In the genomic region with DNA sequence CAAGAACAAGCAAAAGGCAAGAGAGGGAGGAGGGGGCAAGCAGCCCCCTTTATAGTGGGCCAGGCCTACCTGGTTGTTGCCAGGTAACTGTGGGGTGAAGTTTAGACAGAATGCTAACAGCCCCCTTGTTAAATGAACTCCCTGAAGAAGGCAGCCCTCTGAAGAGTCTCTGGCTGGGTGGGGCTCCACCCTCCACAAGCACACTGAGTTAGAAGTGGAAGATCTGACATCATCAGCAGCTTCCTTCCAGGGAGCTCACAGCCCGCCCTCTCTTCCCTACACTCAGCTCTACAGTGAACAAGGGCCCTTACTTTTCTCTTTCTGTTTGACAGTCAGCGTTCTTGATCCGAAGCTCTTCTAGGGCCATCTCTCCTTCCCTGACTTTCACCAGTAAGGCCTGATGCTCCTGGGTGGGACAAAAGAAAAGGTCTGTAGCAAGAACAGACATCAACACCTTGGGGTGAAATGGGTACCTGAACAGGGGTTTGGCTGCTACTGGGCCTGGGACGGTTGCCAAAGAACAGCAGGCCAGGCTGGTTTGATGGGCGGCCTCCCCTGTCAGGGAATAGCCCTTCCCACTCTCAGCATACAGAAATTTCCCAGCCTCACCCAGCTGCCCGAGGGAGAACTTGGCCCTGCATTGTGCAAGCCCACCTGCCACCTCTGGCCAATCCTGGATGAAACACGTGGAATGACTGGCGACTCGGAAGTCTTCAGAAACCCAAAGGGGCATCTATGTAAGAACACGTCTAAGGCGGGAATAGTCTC, we compare ENCODE assay signal across 13 mouse cellular contexts. TPM values are rescaled to one million over a fixed set of nuclear protein-coding genes. Genes with fewer than 3 reads are reported as not detected.
DNase-seq lines count a peak whose midpoint lies in the region; ATAC-seq and TF ChIP-seq lines count a peak whose summit lies in the region.
"Had no signal": no experiment of that assay in that cellular context is flagged by ENCODE, and none has a peak within 500 bp of the region (broad histone marks: within the 10 kb centered on the region; RNA-seq: fewer than 3 reads in every experiment).

No protein-coding gene starts in this region.

- peak overlapping the region; percentile 22; the same call in 1 of the 2 replicates for H3K4me2 ChIP-seq in lung, postnatal 0 days (replicated peaks; ENCODE audit: low read depth, low read length)
- H3K4me2 ChIP-seq: midbrain, embryonic 12.5 days had no signal

- H3K4me1 ChIP-seq in bone marrow macrophage, adult 2 months (ENCODE audit: control insufficient read depth, insufficient read depth, low read length): peaks cover 24% of the 10 kb centered on the region
- H3K4me1 ChIP-seq in lung, postnatal 0 days (ENCODE audit: insufficient read depth, low read depth, low read length): no peaks in the 10 kb centered on the region
- H3K4me1 ChIP-seq: midbrain, embryonic 12.5 days had no signal

- H3K9ac ChIP-seq in lung, postnatal 0 days (replicated peaks; ENCODE audit: low read depth): no peak overlapping the region
- H3K9ac ChIP-seq: midbrain, embryonic 12.5 days had no signal

- 49% methylated on average over 11 of the region's 11 CpGs for WGBS in lung, postnatal 0 days

- no peak for TF ChIP-seq CTCF in bone marrow macrophage, adult 2 months (IDR thresholded peaks at IDR 0.05; ENCODE audit: low read depth, low read length)
- no peak for TF ChIP-seq CTCF in lung, postnatal 0 days (IDR thresholded peaks at IDR 0.05)

- TF ChIP-seq EP300 in lung, postnatal 0 days (IDR thresholded peaks at IDR 0.05): peak; percentile 61

- no peaks in the 10 kb centered on the region for H3K27me3 ChIP-seq in lung, postnatal 0 days (replicated peaks; ENCODE audit: insufficient read depth, low read length)
- H3K27me3 ChIP-seq: midbrain, embryonic 12.5 days had no signal

- H3K36me3 ChIP-seq in lung, postnatal 0 days (ENCODE audit: insufficient read depth, low read length): no peaks in the 10 kb centered on the region
- H3K36me3 ChIP-seq: midbrain, embryonic 12.5 days had no signal

- peak overlapping the region; percentile 60 for H3K27ac ChIP-seq in bone marrow macrophage, adult 2 months (ENCODE audit: insufficient read depth, low read depth, low read length)
- H3K27ac ChIP-seq in lung, postnatal 0 days (ENCODE audit: low read length): peak overlapping the region; percentile 72
- H3K27ac ChIP-seq: midbrain, embryonic 12.5 days had no signal

- peak; percentile 98 for ATAC-seq in lung, postnatal 0 days
- no peak for ATAC-seq in frontal cortex, adult (ENCODE audit: low TSS enrichment)
- ATAC-seq: inflammation-experienced regulatory T-cells, adult 6 months had no signal

- no peaks in the 10 kb centered on the region for H3K9me3 ChIP-seq in lung, postnatal 0 days (ENCODE audit: low read length)
- H3K9me3 ChIP-seq: midbrain, embryonic 12.5 days had no signal

- peak; percentile 96 for DNase-seq in heart, adult 11 months
- peak; percentile 29 for DNase-seq in heart, postnatal 4 days
- peak; percentile 90 for DNase-seq in lung, postnatal 0 days (ENCODE audit: low spot score)
- DNase-seq in left cerebral cortex, adult 8-10 months (ENCODE audit: low spot score in 2 of 2): no peak
- no peak for DNase-seq in frontal cortex, postnatal 14 days (ENCODE audit: low spot score in 2 of 2)
- no peak for DNase-seq in spleen, adult 12 weeks (ENCODE audit: low spot score)
- DNase-seq: layer of hippocampus, adult 9-11 months had no signal

- H3K4me3 ChIP-seq in bone marrow macrophage, adult 2 months (ENCODE audit: insufficient read depth, low read length): peak overlapping the region; percentile 11
- no peak overlapping the region for H3K4me3 ChIP-seq in lung, postnatal 0 days (ENCODE audit: low read depth, low read length)
- H3K4me3 ChIP-seq: midbrain, embryonic 12.5 days had no signal

- TF ChIP-seq POLR2A in bone marrow macrophage, adult 2 months (IDR thresholded peaks at IDR 0.05; ENCODE audit: borderline replicate concordance, low read depth, low read length): no peak

RNA-seq across cellular contexts. Expression of a gene that starts 21.0 kb away (rescaled TPM):
- not detected in 2 replicates for polyA plus RNA-seq in bone marrow macrophage, adult 2 months (2012; ENCODE audit: insufficient read depth, insufficient read length, missing spikeins)
- not detected for total RNA-seq in heart, postnatal 4 days (2021)
- not detected in 2 replicates for polyA plus RNA-seq in lung, postnatal 0 days (2015; fragmentation: Nextera tagmentation; extraction: Ambion mirVana)
- total RNA-seq in left cerebral cortex, adult 8-10 months (2022): not detected
- total RNA-seq: adrenal gland, postnatal 4 days; gastrocnemius, adult 8-10 months had no signal
- polyA plus RNA-seq: inflammation-experienced regulatory T-cells, adult 6 months; midbrain, embryonic 12.5 days had no signal

RNA-seq across cellular contexts. Expression of a gene that starts 36.7 kb away (rescaled TPM):
- polyA plus RNA-seq in bone marrow macrophage, adult 2 months (2012; ENCODE audit: insufficient read depth, insufficient read length, missing spikeins): 6.2 and 6.7 TPM in 2 replicates
- total RNA-seq in heart, postnatal 4 days (2021): 10 to 100 TPM in 1 of 2 experiments, 1 to 10 TPM in 1; 8.1 to 10.2 TPM
- polyA plus RNA-seq in lung, postnatal 0 days (2015; fragmentation: Nextera tagmentation; extraction: Ambion mirVana): 16.9 and 19.5 TPM in 2 replicates
- total RNA-seq in left cerebral cortex, adult 8-10 months (2022): 1 to 10 TPM; 2.1 to 3.7 (median 2.7) TPM

RNA-seq across cellular contexts. Expression of a gene that starts 39.4 kb away (rescaled TPM):
- polyA plus RNA-seq in bone marrow macrophage, adult 2 months (2012; ENCODE audit: insufficient read depth, insufficient read length, missing spikeins): 52.4 and 56.8 TPM in 2 replicates
- total RNA-seq in heart, postnatal 4 days (2021): 10 to 100 TPM; 31.8 to 31.9 TPM
- 21.5 and 28.3 TPM in 2 replicates for polyA plus RNA-seq in lung, postnatal 0 days (2015; fragmentation: Nextera tagmentation; extraction: Ambion mirVana)
- total RNA-seq in left cerebral cortex, adult 8-10 months (2022): 100 to 1,000 TPM; 100 to 109 (median 105) TPM

Comparison
In these comparisons a context has a peak if more than half of its experiments do, and no peak if none do; other contexts are left out.
1. DNase-seq: peak in heart, adult 11 months (single experiment), heart, postnatal 4 days (single experiment) and lung, postnatal 0 days (single experiment); none in left cerebral cortex, adult 8-10 months (0 of 2), frontal cortex, postnatal 14 days (0 of 2) and spleen, adult 12 weeks (single experiment).